Mouse (Mus musculus) erythroblast, embryonic 14.5 days (primary cell): ENCODE measurements around the gene Col4a4.

Source experiments
- GATA1 ChIP-seq: IDR thresholded peaks from 2 replicates; pipeline ENCODE4 v1.6.1; 2012; ENCODE audit warnings: low read length, inconsistent platforms, mixed read lengths
- TAL1 ChIP-seq: IDR thresholded peaks from 3 replicates; pipeline ENCODE4 v1.6.1; 2012; ENCODE audit warnings: low read length, inconsistent platforms, mixed read lengths

- TF ChIP-seq TAL1 (no peak), GATA1 (no peak)
Measured at GRCm38 (mm10) chr1:82590266-82590665, 3.6 kb upstream of the Col4a4 start.
